Mouse (Mus musculus) heart, adult 2 months (tissue): ENCODE measurements at regions not wholly inside any gene's neighbourhood (a gene's known extent, or its start where the extent isn't known, plus 50 kb on each side); places are given as distances from the start of the nearest gene placed in this dataset.

Source experiments
- DNase-seq, 2 experiments: peaks; one replicate each; pipeline ENCODE4 v3.0.0; 2021
- H3K27ac ChIP-seq: fragments of 200-600 bp; 2 replicates; pipeline ENCODE4 v1.8.1; 2022
- H3K27me3 ChIP-seq: fragments of 200-500 bp; 2 replicates; pipeline ENCODE4 v1.6.1; 2012; ENCODE audit warnings: mild to moderate bottlenecking, low read length, inconsistent platforms, mixed read lengths; ENCODE audit not compliant: control insufficient read depth, insufficient read depth
- H3K36me3 ChIP-seq: fragments of 200-500 bp; 2 replicates; pipeline ENCODE4 v1.6.1; 2012; ENCODE audit warnings: low read length, inconsistent platforms; ENCODE audit not compliant: control insufficient read depth, insufficient read depth
- H3K4me1 ChIP-seq: fragments of 200-500 bp; 2 replicates; pipeline ENCODE4 v1.6.1; 2011; ENCODE audit warnings: low read length; ENCODE audit not compliant: control insufficient read depth, insufficient read depth
- H3K4me3 ChIP-seq: fragments of 200-600 bp; 2 replicates; pipeline ENCODE4 v1.8.1; 2022
- H3K79me2 ChIP-seq: fragments of 200-500 bp; replicated peaks from 2 replicates; pipeline ENCODE4 v1.6.1; 2012; ENCODE audit warnings: mild to moderate bottlenecking, inconsistent platforms, low read length, moderate library complexity, mixed read lengths; ENCODE audit not compliant: control insufficient read depth, insufficient read depth
- H3K9ac ChIP-seq: fragments of 200-500 bp; 2 replicates; pipeline ENCODE4 v1.6.1; 2012; ENCODE audit warnings: low read depth, mild to moderate bottlenecking, control low read depth, inconsistent platforms, low read length, mixed read lengths
- CTCF ChIP-seq: fragments of 200-600 bp; IDR thresholded peaks from 2 replicates; pipeline ENCODE4 v1.8.1; 2022; ENCODE audit warnings: antibody characterized with exemption, mild to moderate bottlenecking, moderate library complexity
- EP300 ChIP-seq: fragments of 200-500 bp; IDR thresholded peaks from 2 replicates; pipeline ENCODE4 v1.6.1; 2011; ENCODE audit warnings: low read depth, low read length, control low read depth; ENCODE audit not compliant: insufficient read depth
- POLR2A ChIP-seq: fragments of 200-500 bp; IDR thresholded peaks from 2 replicates; pipeline ENCODE4 v1.6.1; 2011; ENCODE audit warnings: mild to moderate bottlenecking, low read depth, low read length, control low read depth; ENCODE audit not compliant: insufficient read depth
- WGBS: fragments of 180-500 bp; shearing (Covaris S2); methylation state at CpG from one replicate; pipeline ENCODE4 v1.1.7; 2018; 5-methylcytosine and 5-hydroxymethylcytosine counted together
- intact Hi-C: fragments of 180-260 bp; cut with DNase I; formaldehyde crosslinking; loops from one replicate; pipeline ENCODE4 v1.15.1; 2025

DNA sequence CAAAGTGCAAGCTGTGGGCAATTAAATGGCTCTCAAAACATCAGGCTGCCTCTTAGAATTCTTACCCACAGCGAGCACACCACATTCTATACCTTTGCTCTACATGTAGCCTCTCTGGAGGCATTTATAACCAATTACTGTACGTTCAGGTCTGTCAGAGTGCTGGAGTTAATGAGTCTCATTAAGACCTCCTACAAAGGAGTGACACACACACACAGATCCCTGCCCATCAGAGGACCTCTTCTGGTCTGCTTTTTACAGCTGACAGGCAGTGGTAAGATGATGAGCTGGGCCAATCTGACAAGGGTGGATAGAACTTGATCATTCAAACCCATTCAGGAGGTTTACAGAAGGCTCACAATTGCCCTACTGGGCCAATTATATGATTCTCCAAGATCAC lies 110.4 kb upstream of the Lhx8 start:
- no peak for TF ChIP-seq POLR2A
- no peak for TF ChIP-seq EP300
- TF ChIP-seq CTCF: no peak
- H3K27me3 ChIP-seq: no peaks in the 10 kb centered on the region
- no peak overlapping the region for H3K9ac ChIP-seq
- H3K27ac ChIP-seq: no peak overlapping the region
- 71% methylated on average over 2 of the region's 2 CpGs for WGBS
- H3K4me3 ChIP-seq: no peak overlapping the region
- H3K79me2 ChIP-seq: no peaks in the 10 kb centered on the region
- intact Hi-C loops: no loop called here
- no peaks in the 10 kb centered on the region for H3K36me3 ChIP-seq
- no peaks in the 10 kb centered on the region for H3K4me1 ChIP-seq
- DNase-seq: no peak

DNA sequence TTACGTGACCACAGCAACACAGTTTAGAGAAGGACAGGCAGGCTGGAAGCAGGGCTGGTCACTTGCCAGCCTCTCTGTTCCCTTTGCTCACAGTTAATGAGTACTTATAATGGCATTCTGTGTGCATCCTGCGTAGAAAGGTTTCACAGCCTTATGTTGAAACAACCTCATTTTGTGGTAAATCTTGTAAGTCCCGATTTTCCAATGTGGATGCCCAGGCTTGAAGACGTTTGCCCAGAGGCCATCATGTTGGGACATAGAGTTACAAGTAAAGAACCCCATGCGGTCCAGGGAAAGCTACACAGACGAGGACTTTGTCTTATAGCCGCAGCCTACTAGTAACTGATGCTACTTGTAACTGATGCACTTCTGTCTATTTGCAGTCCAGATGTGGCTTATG lies 100.4 kb upstream of the Lhx8 start:
- H3K27ac ChIP-seq: no peak overlapping the region
- no peaks in the 10 kb centered on the region for H3K36me3 ChIP-seq
- no peaks in the 10 kb centered on the region for H3K27me3 ChIP-seq
- WGBS: 88% methylated on average over 7 of the region's 7 CpGs
- no peak overlapping the region for H3K9ac ChIP-seq
- no peaks in the 10 kb centered on the region for H3K79me2 ChIP-seq
- H3K4me1 ChIP-seq: no peaks in the 10 kb centered on the region
- DNase-seq: no peak
- TF ChIP-seq POLR2A (no peak), EP300 (no peak), CTCF (no peak)
- H3K4me3 ChIP-seq: no peak overlapping the region
- intact Hi-C loops: no loop called here

DNA sequence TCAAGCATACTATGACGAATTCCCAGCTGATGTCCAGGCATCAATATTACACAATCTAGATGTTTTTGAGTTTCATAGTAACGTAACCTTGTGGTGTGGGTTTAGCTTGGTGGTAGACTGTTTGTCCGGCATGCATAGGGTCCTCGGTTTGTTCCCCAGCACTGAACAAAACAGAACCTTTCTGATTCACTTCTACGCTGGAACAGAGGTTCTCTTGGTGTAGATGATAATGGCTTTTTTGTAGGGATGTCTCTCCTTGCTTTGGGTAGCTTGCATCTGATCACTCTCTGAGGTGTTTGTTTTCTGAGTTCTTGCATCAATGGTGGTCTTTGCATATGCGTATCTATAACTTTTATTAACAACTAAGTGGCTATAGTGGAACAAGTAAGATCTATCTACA lies 99.2 kb upstream of the Lhx8 start:
- intact Hi-C loops: no loop called here
- Histone ChIP-seq H3K36me3 (no peaks in the 10 kb centered on the region), H3K27me3 (no peaks in the 10 kb centered on the region), H3K27ac (no peak overlapping the region), H3K4me1 (no peaks in the 10 kb centered on the region), H3K4me3 (no peak overlapping the region), H3K9ac (no peak overlapping the region), H3K79me2 (no peaks in the 10 kb centered on the region)
- DNase-seq: no peak
- no peak for TF ChIP-seq POLR2A
- TF ChIP-seq EP300: no peak
- no peak for TF ChIP-seq CTCF
- 85% methylated on average over 6 of the region's 6 CpGs for WGBS

DNA sequence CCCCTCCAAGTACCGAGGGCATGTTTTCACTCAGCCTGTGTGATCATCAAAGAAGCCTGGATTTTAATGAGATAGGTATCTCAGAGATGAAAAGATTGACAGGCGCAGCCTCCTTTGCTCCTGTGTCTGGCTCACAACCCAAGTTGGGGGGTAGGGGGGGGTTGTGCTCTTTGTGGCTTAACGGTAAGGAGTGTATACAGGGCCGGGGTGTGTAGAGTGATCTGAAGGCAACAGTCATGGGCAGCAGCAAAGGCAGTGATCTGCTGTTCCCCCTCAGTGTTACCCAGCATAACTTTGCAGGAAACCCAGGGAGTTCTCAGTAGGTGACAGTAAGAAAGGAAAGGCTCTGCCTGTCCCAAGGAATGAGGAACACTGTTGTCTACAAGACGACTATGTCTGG lies 94.1 kb upstream of the Lhx8 start:
- TF ChIP-seq EP300 (no peak), CTCF (no peak), POLR2A (no peak)
- no peak overlapping the region for H3K4me3 ChIP-seq
- no peak for DNase-seq
- H3K36me3 ChIP-seq: no peaks in the 10 kb centered on the region
- no peaks in the 10 kb centered on the region for H3K79me2 ChIP-seq
- no peaks in the 10 kb centered on the region for H3K27me3 ChIP-seq
- no peaks in the 10 kb centered on the region for H3K4me1 ChIP-seq
- H3K27ac ChIP-seq: no peak overlapping the region
- 77% methylated on average over 5 of the region's 5 CpGs for WGBS
- intact Hi-C loops: no loop called here
- H3K9ac ChIP-seq: no peak overlapping the region

DNA sequence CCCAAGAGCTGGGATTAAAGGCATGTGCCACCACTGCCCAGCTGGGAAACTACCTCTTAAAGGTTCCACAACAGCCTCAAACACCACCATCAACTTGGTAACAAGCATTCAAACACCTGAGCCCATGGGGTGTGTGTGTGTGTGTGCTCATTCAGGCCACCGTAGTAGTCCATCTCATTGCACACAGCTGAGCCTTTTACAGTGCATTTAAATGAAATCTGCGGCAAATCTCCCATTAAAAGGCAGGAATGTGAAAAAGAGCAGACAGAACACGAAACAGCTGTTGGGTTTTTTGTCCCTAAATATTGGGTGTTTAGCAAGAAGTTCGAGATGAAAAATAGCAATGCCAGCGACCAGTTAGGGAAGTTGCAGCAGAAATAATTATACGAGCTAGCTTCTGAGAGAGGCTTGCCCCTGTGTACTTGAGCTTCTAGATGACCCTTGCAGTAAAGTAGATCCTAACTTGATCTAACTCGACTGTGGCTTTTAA lies 91.0 kb upstream of the Lhx8 start:
- Histone ChIP-seq H3K79me2 (no peaks in the 10 kb centered on the region), H3K4me1 (no peaks in the 10 kb centered on the region), H3K27ac (no peak overlapping the region), H3K27me3 (no peaks in the 10 kb centered on the region), H3K9ac (no peak overlapping the region), H3K36me3 (no peaks in the 10 kb centered on the region), H3K4me3 (no peak overlapping the region)
- intact Hi-C loops: no loop called here
- no peak for TF ChIP-seq CTCF
- no peak for TF ChIP-seq POLR2A
- TF ChIP-seq EP300: no peak
- WGBS: 76% methylated on average over 7 of the region's 7 CpGs
- DNase-seq: no peak

DNA sequence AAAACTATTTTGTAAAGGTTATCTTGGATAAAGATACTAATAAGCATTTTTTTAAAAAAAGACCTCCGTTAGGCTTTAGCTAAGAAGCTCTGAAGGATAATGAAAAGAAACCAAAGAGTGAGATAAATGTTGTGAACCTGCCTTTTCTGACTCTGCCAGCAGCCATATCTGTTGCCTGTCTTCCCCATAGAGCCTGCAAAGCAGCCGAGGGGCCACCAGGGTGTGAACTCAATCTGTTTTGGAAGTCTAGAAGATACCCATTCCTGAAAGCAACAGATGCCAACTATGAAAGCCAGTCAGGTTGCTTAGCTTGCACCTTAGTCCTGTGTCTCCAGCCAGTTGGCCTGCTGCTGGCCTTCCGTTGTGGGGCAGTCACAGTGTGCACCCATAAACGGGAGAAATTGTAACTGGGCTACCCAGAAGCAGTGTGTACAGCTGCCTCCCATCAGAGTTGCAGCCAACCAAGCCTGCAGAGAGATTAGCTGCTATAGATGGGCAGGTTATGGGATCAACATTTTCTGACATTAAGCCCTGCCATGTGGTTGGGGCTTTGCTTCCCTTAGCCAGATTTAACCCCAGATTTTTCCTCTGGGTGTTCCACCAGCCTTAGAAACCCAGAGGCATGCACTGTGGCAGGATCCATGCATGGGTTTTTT lies 87.8 kb upstream of the Lhx8 start:
- WGBS: 62% methylated on average over 4 of the region's 4 CpGs
- no peak for DNase-seq

More for the DNA sequence above, 87.8 kb upstream of the Lhx8 start:
- intact Hi-C loops: no loop called here
- H3K36me3 ChIP-seq: no peaks in the 10 kb centered on the region
- H3K9ac ChIP-seq: no peak overlapping the region
- no peaks in the 10 kb centered on the region for H3K27me3 ChIP-seq
- H3K79me2 ChIP-seq: no peaks in the 10 kb centered on the region
- H3K27ac ChIP-seq: no peak overlapping the region
- TF ChIP-seq POLR2A (no peak), EP300 (no peak), CTCF (no peak)
- no peak overlapping the region for H3K4me3 ChIP-seq
- no peaks in the 10 kb centered on the region for H3K4me1 ChIP-seq
